In genomic region chr9:81631581-81632091, GRCm38 (mm10) we compare ENCODE assay signal across 8 mouse cellular contexts. TPM values are rescaled to one million over a fixed set of nuclear protein-coding genes. Genes with fewer than 3 reads are reported as not detected.
DNase-seq lines count a peak whose midpoint lies in the region; ATAC-seq and TF ChIP-seq lines count a peak whose summit lies in the region.

No protein-coding gene starts in this region.

- ATAC-seq in kidney, embryonic 14.5 days (ENCODE audit: low FRiP score, low TSS enrichment) = no peak
- ATAC-seq in liver, embryonic 13.5 days (ENCODE audit: low read depth) = no peak
- ATAC-seq in monocyte, adult 5-6 weeks (replicated peaks; ENCODE audit: insufficient number of reproducible peaks, low FRiP score, low TSS enrichment, poor library complexity, severe bottlenecking) = no peak

- intact Hi-C loops in gastrocnemius, adult 2 months (cut with DNase I) = no loop called here
- intact Hi-C loops in gastrocnemius, postnatal 14 days (cut with DNase I; ENCODE audit: low total_unique reads) = no loop called here

- peak; percentile 12 for DNase-seq in gastrocnemius, adult 2 months
- no peak for DNase-seq in gastrocnemius, postnatal 14 days
- DNase-seq in adrenal gland, postnatal 10 days = peak; percentile 65
- peak; percentile 16 for DNase-seq in forelimb bud, embryonic 11.5 days (ENCODE audit: low read depth, low spot score)
- no peak for DNase-seq in liver, embryonic 13.5 days
- DNase-seq in retina, embryonic 14.5 days (ENCODE audit: low spot score) = peak; percentile 68

- H3K4me3 ChIP-seq in gastrocnemius, adult 2 months = peak overlapping the region; percentile 68
- peak overlapping the region; percentile 67 for H3K4me3 ChIP-seq in kidney, embryonic 14.5 days (ENCODE audit: low read length)
- peak overlapping the region; percentile 44 for H3K4me3 ChIP-seq in liver, embryonic 13.5 days (replicated peaks)

- WGBS in kidney, embryonic 14.5 days = 4% methylated on average over 27 of the region's 27 CpGs
- 1% methylated on average over 27 of the region's 27 CpGs for WGBS in liver, embryonic 13.5 days (ENCODE audit: insufficient replicate concordance)

- no peak overlapping the region for H3K27ac ChIP-seq in gastrocnemius, adult 2 months
- no peak overlapping the region for H3K27ac ChIP-seq in kidney, embryonic 14.5 days (ENCODE audit: low read depth, low read length)
- no peak overlapping the region for H3K27ac ChIP-seq in liver, embryonic 13.5 days

- no peaks in the 10 kb centered on the region for H3K36me3 ChIP-seq in kidney, embryonic 14.5 days (ENCODE audit: control insufficient read depth, insufficient read depth, low read length)
- H3K36me3 ChIP-seq in liver, embryonic 13.5 days = no peaks in the 10 kb centered on the region

- H3K9me3 ChIP-seq in kidney, embryonic 14.5 days (ENCODE audit: control insufficient read depth, low read length) = no peaks in the 10 kb centered on the region
- no peaks in the 10 kb centered on the region for H3K9me3 ChIP-seq in liver, embryonic 13.5 days (replicated peaks)

- H3K4me1 ChIP-seq in kidney, embryonic 14.5 days (ENCODE audit: control insufficient read depth, insufficient read depth, low read length) = peaks cover 5% of the 10 kb centered on the region; the same call in 1 of the 2 replicates
- no peaks in the 10 kb centered on the region for H3K4me1 ChIP-seq in liver, embryonic 13.5 days (replicated peaks)

- H3K27me3 ChIP-seq in kidney, embryonic 14.5 days (ENCODE audit: control insufficient read depth, insufficient read depth, low read length) = peaks cover 30% of the 10 kb centered on the region
- H3K27me3 ChIP-seq in liver, embryonic 13.5 days = peaks cover 49% of the 10 kb centered on the region

- H3K4me2 ChIP-seq in kidney, embryonic 14.5 days (replicated peaks; ENCODE audit: low read depth, low read length) = peak overlapping the region; percentile 86
- H3K4me2 ChIP-seq in liver, embryonic 13.5 days = peak overlapping the region; percentile 68

- no peak for TF ChIP-seq CTCF in gastrocnemius, adult 2 months (IDR thresholded peaks at IDR 0.05)

- no peak overlapping the region for H3K9ac ChIP-seq in kidney, embryonic 14.5 days (ENCODE audit: low read depth, low read length)
- no peak overlapping the region for H3K9ac ChIP-seq in liver, embryonic 13.5 days

RNA-seq across cellular contexts. Expression of gene Htr1b, which starts 2.0 kb away (rescaled TPM):
- under 1 TPM in 1 of 2 experiments, not detected in 1; 0.08 TPM for total RNA-seq in gastrocnemius, adult 2 months (2021)
- under 1 TPM in 1 of 2 experiments, not detected in 1; 0.14 TPM for total RNA-seq in gastrocnemius, postnatal 14 days (2021)
- 1 to 10 TPM; 8.5 to 9.6 TPM for total RNA-seq in adrenal gland, postnatal 10 days (2021)
- 0.12 and 0.19 TPM in 2 replicates for polyA plus RNA-seq in kidney, embryonic 14.5 days (2014; fragmentation: Nextera tagmentation; extraction: Ambion mirVana)
- polyA plus RNA-seq in liver, embryonic 13.5 days (2015; fragmentation: Nextera tagmentation; extraction: Ambion mirVana) = 0.02 and 0.03 TPM in 2 replicates
- total RNA-seq in monocyte, adult 5-6 weeks (2017) = 0.29 to 1.2 TPM (median 0.67 TPM) in 3 replicates

Comparison
In these comparisons a context has a peak if more than half of its experiments do, and no peak if none do; other contexts are left out.
1. DNase-seq: peak in gastrocnemius, adult 2 months (single experiment), adrenal gland, postnatal 10 days (single experiment), forelimb bud, embryonic 11.5 days (single experiment) and retina, embryonic 14.5 days (single experiment); none in gastrocnemius, postnatal 14 days (single experiment) and liver, embryonic 13.5 days (single experiment).
2. Peak in every context shown above with its lines, with median percentiles within 50 percentile points of each other: H3K4me3 ChIP-seq.